Mouse (Mus musculus) CD4-positive, CD25-positive, alpha-beta regulatory T cell, adult 2 months (primary cell): ENCODE measurements around the gene Vps45.
"Not testable (repeated sequence)": the region's sequence is repeated elsewhere in the genome, so short reads cannot be mapped to it uniquely, and the experiment has no call there.

Source experiments
- DNase-seq: peaks from one replicate; pipeline ENCODE4 v3.0.0-alpha.2; 2012; ENCODE audit warnings: low read depth, low spot score

Gene Vps45

DNA sequence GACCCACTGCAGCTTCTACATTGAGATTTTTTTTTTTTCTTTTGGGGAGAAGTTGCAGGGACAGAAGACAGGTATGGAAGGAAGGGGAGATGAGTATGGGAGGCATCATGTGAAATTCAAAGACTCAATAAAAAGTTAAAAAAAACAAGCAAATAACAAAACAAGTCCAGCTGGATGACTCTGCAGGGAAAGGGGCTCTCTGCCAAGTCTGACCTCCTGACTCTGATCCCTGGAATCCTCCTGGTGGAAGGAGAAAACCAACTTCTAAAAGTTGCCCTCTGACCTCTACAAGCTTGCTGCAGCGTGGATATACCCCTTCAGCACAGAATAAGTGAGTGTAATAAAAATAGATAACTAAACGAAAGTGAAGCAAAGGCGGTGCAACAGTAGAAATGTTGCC is 20.4 kb upstream of the Vps45 start:
- DNase-seq, result no peak

DNA sequence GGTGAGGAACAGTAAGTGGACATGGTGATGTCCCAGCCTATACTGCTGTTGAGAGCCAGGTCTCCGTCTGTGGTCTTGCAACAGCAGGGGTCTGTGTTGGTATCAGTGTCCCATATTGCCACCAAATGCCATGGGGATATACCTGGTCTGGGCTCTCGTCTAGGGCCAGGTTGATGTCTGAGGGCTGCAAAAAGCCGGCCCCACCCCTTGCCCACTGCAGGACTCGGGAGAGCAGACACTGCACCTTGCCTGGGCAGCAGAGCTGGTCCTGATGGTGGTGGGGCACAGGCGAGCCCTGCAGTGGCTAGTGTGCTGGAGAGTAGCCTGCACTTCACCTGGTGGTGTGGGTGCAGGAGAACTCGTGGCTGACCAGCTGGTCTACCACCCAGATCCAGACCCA is 19.8 kb upstream of the Vps45 start:
- DNase-seq, result no peak

DNA sequence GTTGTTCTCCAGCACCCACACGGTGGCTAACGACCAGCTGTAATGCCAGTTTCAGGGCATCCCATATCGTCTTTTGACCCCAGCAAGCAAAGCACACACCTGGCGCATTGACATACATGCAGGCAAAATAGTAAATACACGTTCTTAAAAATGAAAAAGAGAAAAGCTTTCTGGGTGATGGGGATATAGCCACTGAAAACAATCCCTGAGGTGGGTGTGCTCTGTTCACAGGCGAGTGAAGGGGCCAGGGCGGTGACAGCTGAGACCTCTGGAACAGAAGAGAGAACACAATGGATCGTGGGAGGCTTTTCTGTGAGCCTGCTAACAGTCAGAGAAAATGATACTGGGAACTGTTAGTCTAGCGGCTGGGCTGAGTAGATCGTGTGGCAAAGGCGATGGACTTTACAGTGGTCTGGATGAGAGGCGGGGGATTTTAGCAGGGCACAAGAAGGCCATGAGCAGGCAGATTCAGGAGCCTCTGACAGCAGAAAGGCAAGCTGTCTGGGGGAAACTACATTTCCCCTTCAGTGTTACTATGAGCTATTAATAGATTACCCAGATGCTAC is 14.7 kb upstream of the Vps45 start:
- no peak for DNase-seq

DNA sequence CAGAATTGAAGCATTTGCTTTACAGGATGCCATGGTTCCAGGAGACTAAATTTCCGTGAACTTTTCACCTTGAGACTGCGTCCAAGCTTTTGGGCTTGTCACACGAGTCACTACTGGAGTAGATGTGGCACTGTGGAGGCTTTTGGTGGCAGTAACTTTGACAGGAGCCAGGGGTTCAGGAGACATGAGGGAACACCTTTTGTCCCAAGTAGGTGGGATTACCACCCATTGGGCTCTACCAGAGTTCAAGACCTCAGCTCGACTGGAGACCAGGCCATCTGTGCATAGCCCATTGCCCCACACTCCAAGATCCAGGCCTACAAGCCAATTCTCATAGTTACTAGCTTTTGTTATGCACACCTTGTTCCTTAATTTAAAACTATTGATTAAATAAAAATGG is 12.0 kb upstream of the Vps45 start:
- no peak for DNase-seq

DNA sequence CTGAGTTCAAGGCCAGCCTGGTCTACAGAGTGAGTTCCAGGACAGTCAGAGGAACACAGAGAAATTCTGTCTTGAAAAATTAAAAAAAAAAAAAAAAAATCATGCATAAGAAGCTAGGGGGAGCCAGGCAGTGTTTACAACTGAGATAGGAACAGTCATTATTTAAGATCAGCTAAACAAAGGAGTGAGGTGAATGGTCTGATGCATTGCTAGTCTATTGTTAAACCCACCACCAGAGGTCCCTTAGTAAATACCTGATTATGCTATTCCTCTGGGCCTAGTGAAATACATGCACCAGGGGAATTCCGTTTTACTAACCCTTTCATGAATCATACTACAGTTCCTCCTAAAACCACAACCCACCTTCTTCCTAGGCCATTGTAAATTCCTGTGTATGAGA is 11.3 kb upstream of the Vps45 start:
- peak; percentile 28 for DNase-seq

DNA sequence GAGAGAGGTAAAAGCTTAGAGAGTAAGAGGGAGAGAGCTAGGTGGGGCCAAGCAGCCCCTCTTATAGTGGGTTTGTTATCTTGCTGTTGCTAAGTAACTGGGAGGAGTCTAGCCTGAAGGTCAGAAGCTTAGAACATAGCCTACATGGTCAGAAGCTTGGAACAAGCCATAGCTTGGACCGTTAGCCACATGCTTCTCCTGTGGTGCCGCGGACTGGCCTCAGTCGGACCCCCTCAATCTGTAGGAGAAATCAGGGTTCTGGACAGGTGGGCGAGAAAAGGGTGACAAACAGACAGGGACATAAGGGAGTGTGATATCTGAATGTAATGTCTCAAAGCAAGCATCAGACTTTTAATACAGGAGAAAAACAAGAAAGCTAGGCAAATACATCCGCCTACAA is 10.8 kb upstream of the Vps45 start:
- DNase-seq, result no peak

DNA sequence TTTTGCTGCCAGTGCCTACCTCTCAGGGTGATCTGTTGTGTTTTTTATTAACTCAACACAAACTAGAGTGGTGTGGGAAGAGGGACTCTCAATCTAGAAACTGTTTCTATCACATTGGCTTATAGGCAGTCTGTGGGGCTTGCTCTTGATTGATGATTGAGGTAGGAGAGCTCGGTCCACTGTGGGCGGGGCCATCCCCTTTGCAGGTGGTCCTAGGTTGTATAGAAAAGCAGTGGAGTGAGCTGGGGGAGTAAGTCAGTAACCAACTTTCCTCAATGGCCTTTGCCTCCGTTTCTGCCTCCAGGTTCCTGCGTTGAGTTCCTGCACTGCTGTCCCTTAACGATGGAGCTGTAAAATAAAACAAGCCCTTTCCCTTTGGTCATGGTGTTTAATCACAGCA is 8.5 kb upstream of the Vps45 start:
- no peak for DNase-seq

DNA sequence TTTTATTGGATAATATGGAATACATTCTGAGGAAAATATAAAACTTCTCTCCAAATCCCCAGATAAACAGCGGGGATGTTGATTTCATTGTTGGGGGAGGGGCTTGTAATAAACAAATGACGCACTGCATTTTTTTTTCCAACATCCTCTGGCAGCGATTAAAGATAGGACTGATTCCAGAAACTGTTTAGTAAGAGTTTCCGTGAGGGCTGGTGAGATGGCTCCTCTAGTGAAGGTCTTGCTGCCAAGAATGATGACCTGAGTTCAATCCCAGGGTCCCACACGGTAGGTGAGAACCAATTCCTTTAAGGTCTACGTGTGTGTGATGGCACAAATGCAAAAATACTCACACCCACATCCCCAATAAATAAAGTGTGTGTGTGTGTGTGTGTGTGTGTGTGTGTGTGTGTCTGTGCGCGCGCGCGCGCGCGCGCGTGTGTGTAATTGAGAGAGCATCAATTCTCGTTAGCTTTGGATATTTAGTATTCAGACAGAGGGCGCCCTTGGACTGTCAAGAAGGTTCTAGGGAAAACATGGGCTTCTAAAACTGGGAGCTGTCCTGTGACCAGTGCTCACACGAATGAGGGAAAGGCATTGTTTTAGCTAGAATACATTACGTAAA is 7.6 kb upstream of the Vps45 start:
- DNase-seq, result peak; percentile 71

DNA sequence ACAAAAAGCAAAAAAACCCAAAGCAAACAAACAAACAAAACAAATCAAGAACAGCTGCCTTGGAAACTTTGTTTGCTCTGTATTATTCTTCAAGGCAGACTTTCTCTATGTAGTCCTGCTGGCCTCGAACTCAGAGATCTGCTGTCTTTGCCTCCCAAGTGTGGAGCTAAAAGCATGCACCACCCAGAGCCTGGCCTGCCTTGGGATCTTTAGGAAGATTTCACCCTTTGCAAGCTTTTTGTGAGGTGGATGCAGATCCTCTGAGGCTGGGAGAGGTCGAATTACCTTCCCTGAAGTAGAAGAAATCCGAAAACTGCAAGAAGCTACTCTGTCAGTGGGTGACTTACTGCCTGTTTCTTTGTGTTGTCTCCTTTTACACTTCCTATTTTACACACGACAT is 6.9 kb upstream of the Vps45 start:
- no peak for DNase-seq

DNA sequence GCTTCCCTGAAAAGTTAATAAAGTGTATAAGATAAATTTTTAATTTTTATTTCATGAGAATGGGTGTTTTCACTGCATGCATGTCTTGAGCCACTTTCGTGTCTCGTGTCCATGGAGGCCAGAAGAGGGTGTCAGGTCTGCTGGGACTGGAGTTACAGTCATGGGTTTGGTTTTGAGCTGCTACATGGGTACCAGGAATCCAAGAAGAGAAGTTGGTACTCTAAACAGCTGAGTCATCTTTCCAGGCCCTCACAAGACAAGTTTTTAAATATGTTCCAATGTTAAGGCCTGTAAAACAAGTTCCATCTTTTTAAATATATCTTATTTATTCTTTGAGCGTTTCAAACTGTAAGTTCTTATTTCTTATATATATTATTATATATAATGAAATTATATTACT is 6.0 kb upstream of the Vps45 start:
- no peak for DNase-seq

DNA sequence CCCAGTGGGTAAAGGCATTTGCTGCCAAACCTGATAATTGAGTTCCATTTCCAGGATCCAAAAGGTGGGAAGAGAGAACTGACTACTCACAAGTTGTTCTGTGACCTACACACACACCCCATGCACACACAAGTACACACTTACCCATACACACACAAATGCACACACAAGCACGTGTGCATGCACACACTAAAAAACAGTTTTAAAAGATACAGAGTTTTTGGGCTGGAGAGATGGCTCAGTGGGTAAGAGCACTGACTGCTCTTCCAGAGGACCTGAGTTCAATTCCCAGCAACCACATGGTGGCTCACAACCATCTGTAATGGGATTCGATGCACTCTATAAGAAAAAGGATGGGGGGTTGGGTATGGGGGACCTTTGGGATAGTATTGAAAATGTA is 5.0 kb upstream of the Vps45 start:
- no peak for DNase-seq

DNA sequence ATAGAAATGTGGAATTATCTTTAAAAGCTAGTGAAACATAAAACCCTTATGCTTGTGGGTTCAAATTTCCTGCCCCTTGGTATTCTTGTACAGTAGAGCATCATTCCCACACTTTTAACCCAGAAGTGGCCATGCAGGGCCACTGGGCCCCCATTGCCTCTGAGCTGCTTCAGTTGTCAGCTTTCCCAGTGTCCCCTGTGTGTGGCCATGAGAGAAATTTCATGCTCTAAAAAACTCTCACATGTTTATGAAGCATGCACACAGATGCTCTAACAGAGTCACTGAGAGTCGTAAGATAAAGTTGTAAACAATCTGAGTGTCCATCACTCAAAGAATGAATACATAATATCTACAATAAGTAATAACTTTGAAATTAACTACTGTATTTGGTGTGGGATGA is 1.9 kb upstream of the Vps45 start:
- no peak for DNase-seq

DNA sequence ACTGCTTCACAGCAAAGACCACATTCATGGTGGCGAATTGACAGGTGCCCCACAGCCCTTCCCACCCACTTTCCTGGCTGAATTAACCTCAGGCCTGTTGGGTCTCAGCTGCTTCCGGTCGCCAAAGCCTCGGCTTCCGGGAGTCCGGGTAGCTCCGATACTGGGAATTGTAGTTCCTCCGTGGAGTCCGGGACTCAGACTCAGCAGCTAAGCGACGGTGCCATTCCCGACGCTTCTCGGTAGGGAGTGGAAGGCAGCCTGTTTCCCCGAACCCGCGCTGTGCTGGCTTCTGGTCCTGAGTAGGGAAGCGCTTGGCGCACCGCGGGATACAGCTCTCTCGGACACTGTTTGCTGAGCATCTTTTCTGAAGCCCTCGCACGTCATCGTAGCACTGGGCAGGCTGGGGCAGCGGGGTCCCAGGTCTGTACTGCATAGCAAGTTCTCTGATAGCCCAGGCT is 490 bp downstream of the Vps45 start:
- peak; percentile 86 for DNase-seq

DNA sequence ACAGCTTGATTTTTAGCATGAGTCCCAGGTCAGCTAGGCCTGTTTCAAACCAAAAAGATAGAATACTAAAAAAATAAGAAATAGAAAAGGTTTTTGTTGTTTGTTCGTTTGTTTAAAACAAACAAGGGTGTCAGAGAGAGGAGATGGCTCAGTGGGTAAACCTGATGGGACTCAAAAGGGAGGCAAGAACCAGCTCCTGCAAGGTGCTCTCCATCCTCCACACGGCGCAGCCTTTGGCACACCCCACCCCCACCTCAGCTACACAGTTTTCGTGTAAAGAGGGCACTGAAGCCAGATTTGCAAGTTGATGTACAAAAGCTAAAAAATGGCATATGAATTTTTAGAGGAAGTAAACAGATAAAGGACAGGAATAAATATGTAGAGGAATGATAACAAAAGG is 2.2 kb downstream of the Vps45 start:
- DNase-seq, result no peak

DNA sequence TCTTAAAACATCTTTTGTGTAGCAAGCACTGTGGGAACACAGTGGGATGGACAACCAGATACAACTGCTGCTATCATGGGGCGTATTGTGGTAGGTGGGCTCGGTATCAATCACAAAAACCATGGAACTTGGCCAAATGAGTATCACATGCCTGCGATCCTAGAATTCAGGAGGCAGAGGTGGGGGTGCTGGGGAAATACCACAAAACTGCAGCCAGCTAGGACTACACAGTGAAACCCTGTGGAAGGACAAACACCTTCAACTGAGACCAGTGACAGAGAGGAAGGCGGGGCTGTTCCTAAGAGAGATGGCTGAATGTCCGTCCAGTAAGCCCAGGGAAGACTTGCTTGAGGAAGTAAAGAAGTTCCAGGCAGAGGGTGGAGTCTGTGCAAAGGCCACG is 3.0 kb downstream of the Vps45 start:
- no peak for DNase-seq

DNA sequence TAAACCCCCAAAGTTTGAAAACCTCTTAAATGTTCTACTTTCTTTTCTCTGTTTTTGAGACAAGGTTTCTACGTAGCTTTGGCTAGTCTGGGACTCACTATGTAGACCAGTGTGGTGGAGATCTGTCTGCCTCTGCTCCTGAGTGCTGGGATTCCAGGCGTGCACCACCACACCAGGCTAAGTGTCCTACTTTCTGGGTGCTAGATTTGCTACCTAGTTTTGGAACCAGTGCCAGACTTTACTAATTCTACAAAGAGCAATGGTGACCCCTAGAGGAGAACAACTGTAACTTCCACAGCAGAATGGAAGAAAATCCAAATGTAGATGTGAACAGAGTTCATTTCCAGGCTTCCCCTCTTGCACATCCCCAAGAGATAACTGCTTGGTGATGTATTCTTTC is 6.4 kb downstream of the Vps45 start:
- DNase-seq, result peak; percentile 73

DNA sequence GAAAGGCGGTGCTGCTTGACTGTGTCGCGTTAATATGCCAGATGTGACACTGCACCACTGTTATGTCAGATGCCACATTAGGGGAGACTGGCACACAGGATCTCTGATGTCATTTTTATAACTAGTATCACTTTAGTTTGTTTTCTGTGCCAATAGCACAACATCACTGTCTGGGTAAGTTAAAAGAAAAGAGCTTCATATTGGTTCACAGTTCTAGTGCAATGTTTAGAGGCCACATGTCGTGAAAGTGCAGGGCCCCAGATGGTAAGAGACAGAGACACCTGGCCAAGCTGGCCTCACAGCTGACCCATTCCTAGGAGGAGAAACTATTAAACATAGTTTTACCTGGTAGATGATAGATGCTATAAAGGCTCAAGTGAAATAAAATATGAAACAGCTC is 7.1 kb downstream of the Vps45 start:
- no peak for DNase-seq

DNA sequence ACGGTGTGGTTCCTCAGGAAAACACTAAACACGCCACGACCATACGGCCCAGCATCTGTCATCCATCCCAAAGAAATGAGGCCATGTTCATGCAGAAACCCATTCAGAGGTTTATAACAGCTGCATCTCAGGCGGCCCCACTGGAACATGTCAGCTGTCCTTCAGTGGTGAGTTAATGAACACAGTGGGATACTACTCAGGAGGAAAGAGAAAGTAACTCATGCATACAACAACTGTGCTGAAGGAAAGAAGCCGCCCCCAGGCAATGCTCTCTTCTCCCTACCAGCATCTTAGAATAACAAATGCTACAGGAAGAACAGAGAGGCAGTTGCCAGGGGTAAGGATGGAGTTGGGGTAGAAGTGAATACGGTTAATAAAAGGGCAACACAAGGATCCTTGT is 7.5 kb downstream of the Vps45 start:
- DNase-seq, result no peak

DNA sequence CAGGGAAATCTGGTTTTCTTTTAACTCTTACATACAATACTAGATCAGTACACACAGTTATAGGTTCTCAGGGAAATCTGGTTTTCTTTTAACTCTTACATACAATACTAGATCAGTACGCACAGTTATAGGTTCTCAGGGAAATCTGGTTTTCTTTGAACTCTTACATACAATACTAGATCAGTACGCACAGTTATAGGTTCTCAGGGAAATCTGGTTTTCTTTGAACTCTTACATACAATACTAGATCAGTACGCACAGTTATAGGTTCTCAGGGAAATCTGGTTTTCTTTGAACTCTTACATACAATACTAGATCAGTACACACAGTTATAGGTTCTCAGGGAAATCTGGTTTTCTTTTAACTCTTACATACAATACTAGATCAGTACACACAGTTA is 13.7 kb downstream of the Vps45 start:
- not testable (repeated sequence) for DNase-seq

DNA sequence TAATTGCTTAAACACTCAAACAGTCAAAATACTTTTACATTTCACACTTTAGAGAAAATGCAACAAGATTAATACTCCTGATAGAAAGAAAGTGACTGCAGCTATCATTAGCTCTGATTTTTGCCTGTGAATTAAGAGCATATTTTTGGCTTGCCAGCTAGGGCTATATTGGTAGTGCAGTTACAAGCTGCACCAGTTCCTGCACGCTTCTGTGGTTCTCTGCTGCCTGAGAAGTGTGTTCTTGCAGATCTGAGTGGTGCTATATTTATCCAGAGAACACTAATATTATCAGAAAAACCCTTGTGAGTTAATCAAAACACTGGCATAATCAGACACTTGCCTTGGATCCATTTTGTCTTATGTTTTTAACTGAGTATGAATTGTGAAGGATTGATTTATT is 15.2 kb downstream of the Vps45 start:
- DNase-seq, result no peak

DNA sequence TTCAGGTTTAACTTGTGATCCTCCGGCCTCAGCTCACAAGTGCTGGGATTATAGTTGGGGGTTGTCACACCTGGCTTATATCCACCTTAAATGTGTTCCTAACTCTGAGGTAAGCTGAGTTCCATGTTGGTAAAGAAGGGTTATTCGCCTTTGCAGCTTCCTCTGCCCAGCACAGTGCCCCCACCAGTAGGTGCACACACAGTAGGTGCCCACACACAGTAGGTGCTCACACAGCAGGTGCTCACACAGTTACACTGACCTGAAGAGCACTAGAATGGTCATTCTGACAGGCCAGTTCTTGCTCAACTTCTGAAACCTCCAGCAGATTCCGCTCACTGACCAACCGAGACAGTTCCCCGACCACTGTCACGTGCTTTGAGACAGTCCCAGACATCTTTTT is 17.2 kb downstream of the Vps45 start:
- DNase-seq, result no peak

DNA sequence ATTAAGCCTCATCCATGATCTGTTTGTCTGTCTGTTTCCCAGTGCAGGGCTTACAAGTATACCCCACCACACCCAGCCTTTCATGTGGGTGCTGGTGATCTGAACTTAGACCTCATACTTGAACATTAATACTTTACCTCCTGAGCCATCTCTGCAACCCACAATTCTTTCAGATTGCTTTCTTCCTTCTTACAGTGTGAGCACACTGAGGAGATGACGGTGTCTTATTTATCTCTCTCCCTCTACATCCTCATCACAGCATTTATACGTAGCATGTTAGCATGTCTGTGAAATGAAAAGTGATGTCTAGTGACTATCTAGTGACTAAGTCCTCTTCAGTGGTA is 17.6 kb downstream of the Vps45 start:
- peak; percentile 60 for DNase-seq

DNA sequence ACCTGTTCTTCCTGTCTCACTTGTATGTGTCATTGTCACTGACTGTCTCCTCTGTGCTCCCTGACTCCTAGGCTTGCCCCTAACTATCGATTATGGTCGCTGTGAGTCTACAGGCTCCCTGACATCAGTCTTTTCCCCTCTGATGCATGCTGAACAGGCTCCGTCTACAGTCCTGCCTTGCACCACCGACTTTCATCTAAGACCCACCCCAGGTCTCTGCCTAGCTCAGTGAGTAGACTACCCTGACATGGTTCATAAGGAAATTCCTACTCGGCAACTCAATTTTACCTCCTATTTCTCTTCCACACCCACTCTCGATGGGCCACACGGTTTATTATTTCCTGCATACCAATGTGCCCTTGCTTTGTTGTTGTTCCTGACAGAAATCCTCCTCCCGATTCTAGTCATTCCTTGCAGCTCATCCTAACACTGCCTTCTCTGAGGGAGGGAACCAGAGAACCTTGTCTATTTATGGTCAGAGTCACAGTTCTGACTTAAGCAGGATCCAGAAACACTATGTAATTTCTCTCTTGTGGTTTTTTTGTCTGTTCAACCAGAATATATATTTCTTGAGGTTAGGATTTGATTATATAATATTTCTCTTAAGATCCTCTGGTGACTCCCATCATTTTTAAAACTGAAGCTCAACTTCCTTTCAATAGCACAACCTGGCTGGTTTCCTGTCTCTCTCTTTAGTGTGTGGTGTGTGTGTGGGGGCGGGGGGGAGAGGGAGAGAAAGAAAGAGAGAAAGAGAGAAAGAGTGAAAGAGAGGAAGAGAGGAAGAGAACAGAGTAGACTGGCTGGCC is 18.2 kb downstream of the Vps45 start:
- peak; percentile 9 for DNase-seq
